Mouse (Mus musculus) R1 (cell line): Measurements from ENCODE around the gene Ddx43.
A peak's percentile ranks its signal among the peaks of the same experiment; 100 is the strongest.

Experiments used
- DNase-seq: peaks from one replicate; pipeline ENCODE4 v3.0.0-alpha.2; 2018; ENCODE audit warnings: low read depth, low spot score

Ddx43 gene

GRCm38 (mm10) chr9:78442579-78443392, 47.2 kb downstream of the Ddx43 start, which contains the start of gene Cgas:
Gene Cgas, minus strand, starts transcription at chr9:78443237.
- peak; percentile 54 for DNase-seq

- no peak for DNase-seq
Measured at GRCm38 (mm10) chr9:78447606-78447972, 52.0 kb downstream of the Ddx43 start.

- DNase-seq = peak; percentile 89
Measured at GRCm38 (mm10) chr9:78447973-78448873, 52.6 kb downstream of the Ddx43 start, which contains the start of the genes Mto1 and Gm17324. Gene Mto1, plus strand, starts transcription at chr9:78448208. Gene Gm17324, minus strand, starts transcription at chr9:78448786.

- DNase-seq = peak; percentile 29
Measured at GRCm38 (mm10) chr9:78450404-78450803, 54.8 kb downstream of the Ddx43 start.

GRCm38 (mm10) chr9:78451382-78451781, 55.8 kb downstream of the Ddx43 start:
- DNase-seq = no peak

- DNase-seq = peak; percentile 67
Measured at GRCm38 (mm10) chr9:78457026-78457425, 61.4 kb downstream of the Ddx43 start.

GRCm38 (mm10) chr9:78463337-78463736, 67.8 kb downstream of the Ddx43 start:
- DNase-seq = no peak

GRCm38 (mm10) chr9:78465725-78466124, 70.1 kb downstream of the Ddx43 start:
- DNase-seq = peak; percentile 32
